Mouse (Mus musculus) hematopoietic stem cell, adult 5-6 weeks (primary cell): ENCODE measurements around the gene 4930407I10Rik. TPM values are rescaled to one million over a fixed set of nuclear protein-coding genes. Genes with fewer than 3 reads are reported as not detected.

ENCODE experiments used
- total RNA-seq: library from RNA; stranded (forward); fragments of 172-1452, 232-1000 nt; gene quantifications from 2 replicates; pipeline ENCODE4 v1.2.3, GENCODE M21; 2017

The 4930407I10Rik gene
- total RNA-seq, 1 experiment from 2014 or later: not detected

Other genes starting within 250 kb of the 4930407I10Rik start
- gene Tob2, start 200.4 kb upstream of the 4930407I10Rik start, total RNA-seq: 36.6 and 38.4 TPM in 2 replicates
- 35.5 and 56.0 TPM in 2 replicates for gene Phf5a, start 187.2 kb upstream of the 4930407I10Rik start, total RNA-seq
- 98.4 and 130 TPM in 2 replicates for gene Aco2, start 186.8 kb upstream of the 4930407I10Rik start, total RNA-seq
- gene Polr3h, start 132.9 kb upstream of the 4930407I10Rik start, total RNA-seq: 26.7 and 32.6 TPM in 2 replicates
- not detected in 2 replicates for gene Csdc2, start 122.4 kb upstream of the 4930407I10Rik start, total RNA-seq
- 12.5 and 13.4 TPM in 2 replicates for gene Pmm1, start 98.2 kb upstream of the 4930407I10Rik start, total RNA-seq
- not detected in 2 replicates for gene 1700029P11Rik, start 78.6 kb upstream of the 4930407I10Rik start, total RNA-seq
- 364 and 390 TPM in 2 replicates for gene Xrcc6, start 71.3 kb upstream of the 4930407I10Rik start, total RNA-seq
- 8.3 and 10.0 TPM in 2 replicates for gene Desi1, start 25.3 kb upstream of the 4930407I10Rik start, total RNA-seq
- 167 and 205 TPM in 2 replicates for gene Snu13, start 11.6 kb upstream of the 4930407I10Rik start, total RNA-seq
- gene Mei1, start 10.8 kb downstream of the 4930407I10Rik start, total RNA-seq: not detected in 2 replicates
- gene Ccdc134, start 68.8 kb downstream of the 4930407I10Rik start, total RNA-seq: 15.9 and 20.8 TPM in 2 replicates
- gene Srebf2, start 88.0 kb downstream of the 4930407I10Rik start, total RNA-seq: 64.0 and 83.8 TPM in 2 replicates
- 9.3 and 13.6 TPM in 2 replicates for gene Shisa8, start 153.7 kb downstream of the 4930407I10Rik start, total RNA-seq
- gene Tnfrsf13c, start 165.2 kb downstream of the 4930407I10Rik start, total RNA-seq: 9.2 and 10.6 TPM in 2 replicates
- gene Cenpm, start 185.6 kb downstream of the 4930407I10Rik start, total RNA-seq: 15.6 and 25.6 TPM in 2 replicates
- gene 1500009C09Rik, start 193.2 kb downstream of the 4930407I10Rik start, total RNA-seq: not detected in 2 replicates
- gene Sept3, start 215.7 kb downstream of the 4930407I10Rik start, total RNA-seq: 1.1 TPM in 2 replicates
- not detected in 2 replicates for gene Wbp2nl, start 239.8 kb downstream of the 4930407I10Rik start, total RNA-seq